Mouse (Mus musculus) ES-CJ7 (cell line): ENCODE data around the gene Tomm40l.

Source experiments
- DNase-seq: peaks from one replicate; pipeline ENCODE4 v3.0.0; 2011; ENCODE audit warnings: low read depth, low spot score

Tomm40l gene

DNA sequence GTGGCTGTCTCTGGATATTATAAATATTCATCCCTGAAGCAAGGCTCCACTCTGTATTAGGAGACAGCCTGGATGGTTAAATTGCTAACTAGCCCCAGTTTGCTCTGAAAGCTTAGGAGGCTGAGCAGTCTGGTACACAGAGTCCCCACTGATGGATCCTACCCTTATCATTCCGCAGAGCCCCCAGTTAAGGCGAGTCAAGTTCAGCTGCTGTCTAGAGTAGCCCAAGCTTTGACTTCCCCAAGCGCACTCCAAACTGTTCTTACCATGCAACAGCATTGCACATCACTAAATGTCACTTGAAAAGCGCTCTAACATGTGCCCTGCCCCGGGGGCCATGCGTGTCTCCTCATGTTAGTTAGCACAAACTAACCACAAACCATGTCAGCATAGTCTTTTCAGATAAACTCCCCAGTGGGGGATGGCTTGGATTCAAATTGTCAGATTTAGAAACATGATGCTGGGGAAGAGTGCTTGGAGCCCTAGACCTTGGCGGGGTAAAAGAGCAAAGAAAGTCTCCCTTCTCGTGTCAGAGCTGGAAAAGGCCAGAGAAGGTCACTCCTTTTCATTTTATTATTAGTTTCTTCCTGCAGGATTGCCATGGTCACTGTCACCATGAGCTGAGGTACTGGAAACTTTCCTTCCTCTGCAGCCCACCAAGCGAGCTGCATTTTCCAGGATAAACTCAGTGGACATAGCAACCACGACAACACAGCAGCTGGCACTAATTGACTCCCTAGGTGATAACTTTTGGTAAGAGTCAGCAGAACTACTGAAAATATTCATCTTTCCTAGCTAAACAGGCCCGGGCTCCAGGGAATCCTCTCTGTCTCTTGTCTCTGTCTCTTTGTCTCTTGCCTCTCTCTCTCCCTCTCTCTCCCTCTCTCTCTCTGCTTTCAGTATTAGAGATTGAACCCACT is 28.1 kb downstream of the Tomm40l start:
- no peak for DNase-seq

DNA sequence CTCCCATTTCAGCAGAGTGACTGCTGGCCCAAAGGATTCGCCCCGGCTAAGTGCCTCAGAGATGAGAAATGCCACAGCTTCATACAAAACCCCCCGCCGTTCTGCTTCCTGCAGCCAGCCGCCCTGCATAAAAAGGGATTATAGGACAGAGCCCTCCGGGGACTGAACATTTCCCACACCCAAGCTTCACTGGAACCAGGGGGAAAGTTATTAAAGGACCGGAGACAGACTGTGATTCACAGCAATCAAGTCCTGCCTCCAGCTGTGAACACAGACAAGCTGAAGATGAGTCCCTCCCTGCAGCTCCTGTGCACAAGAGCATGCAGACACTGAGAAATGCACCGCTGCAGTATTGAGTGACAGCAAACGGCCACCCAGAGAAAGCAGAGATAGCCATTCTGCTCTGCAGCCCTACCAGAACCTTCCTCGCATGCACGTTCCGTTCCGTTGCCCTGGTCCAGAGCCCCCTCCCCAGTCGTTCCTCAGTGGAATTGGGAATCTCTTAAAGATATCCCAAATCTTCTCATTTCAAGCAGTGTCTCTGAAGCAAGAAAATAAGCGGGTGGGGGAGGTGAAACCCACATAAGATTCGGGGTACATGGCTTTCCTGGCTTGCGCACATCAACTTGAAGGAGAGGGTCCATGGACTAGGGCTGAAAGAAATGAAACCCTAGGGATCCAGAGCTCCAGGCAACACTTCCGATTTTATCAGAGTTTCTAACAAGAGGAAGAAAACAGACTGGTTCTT is 29.0 kb downstream of the Tomm40l start:
- DNase-seq = no peak

DNA sequence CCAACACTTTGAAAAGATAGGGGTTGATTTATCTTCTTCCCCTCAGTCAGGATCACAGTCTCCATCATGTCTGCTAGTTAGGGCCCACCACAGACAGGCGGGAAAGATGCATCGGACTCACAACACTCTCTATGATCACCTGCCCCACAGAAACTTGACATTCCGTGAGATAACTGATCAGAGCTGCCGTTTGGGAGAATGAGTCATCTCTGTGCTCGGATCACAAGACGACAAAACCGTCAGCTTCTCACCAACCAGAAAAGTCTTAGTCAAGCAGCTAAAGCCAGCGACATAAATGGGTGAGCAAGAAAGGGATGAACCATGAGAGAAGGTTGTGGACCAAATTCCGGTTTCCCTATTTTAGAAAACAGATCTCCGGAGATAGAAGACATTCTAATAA is 30.0 kb downstream of the Tomm40l start:
- DNase-seq = no peak

DNA sequence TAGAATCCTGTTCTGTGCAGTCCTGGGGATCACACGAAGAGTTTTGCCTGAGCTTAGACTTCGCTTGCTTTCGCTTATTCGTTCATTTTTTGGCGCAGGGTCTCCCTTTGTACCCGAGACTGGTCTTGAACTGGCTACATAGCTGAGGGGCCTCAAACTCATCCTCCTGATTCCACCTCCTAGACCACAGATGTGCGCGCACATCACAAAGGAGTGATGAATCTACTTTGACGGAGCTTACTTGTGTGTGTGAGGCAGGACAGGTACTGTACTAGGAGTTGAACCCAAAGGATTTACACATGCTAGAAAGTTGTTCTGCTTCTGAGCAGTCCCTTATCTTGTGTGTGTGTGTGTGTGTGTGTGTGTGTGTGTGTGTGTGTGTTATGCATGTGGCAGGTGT is 31.5 kb downstream of the Tomm40l start:
- no peak for DNase-seq

- peak; percentile 45 for DNase-seq
These were observed 32.7 kb downstream of the Tomm40l start for GRCm38 (mm10) chr1:171189476-171190114.

- peak; percentile 36 for DNase-seq
These were observed 33.3 kb downstream of the Tomm40l start for GRCm38 (mm10) chr1:171189046-171189445.

GRCm38 (mm10) chr1:171187851-171188700 is 34.2 kb downstream of the Tomm40l start:
- DNase-seq = peak; percentile 47

- DNase-seq = no peak
These were observed 36.7 kb downstream of the Tomm40l start for GRCm38 (mm10) chr1:171185655-171186054.

DNA sequence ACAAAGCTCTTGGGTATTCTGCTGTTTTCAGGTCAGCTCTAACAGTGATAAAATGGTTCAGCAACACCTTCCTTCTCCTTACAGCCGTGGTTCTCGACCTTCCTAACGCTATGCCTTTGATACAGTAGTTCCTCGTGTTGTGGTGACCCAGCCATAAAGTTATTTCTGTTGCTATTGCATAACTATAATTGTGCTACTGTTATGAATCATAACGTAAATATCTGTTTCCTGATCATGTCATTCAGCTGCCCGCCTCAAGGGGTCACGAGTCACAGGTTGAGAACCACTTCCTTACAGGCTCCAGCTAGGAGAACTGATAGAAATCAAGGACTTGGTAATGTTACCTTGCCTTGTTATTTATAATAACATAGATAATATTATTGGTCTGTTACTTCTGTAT is 38.0 kb downstream of the Tomm40l start:
- no peak for DNase-seq

GRCm38 (mm10) chr1:171183620-171184019 is 38.7 kb downstream of the Tomm40l start:
- DNase-seq = no peak

- DNase-seq = no peak
These were observed 39.3 kb downstream of the Tomm40l start for GRCm38 (mm10) chr1:171183025-171183424.

DNA sequence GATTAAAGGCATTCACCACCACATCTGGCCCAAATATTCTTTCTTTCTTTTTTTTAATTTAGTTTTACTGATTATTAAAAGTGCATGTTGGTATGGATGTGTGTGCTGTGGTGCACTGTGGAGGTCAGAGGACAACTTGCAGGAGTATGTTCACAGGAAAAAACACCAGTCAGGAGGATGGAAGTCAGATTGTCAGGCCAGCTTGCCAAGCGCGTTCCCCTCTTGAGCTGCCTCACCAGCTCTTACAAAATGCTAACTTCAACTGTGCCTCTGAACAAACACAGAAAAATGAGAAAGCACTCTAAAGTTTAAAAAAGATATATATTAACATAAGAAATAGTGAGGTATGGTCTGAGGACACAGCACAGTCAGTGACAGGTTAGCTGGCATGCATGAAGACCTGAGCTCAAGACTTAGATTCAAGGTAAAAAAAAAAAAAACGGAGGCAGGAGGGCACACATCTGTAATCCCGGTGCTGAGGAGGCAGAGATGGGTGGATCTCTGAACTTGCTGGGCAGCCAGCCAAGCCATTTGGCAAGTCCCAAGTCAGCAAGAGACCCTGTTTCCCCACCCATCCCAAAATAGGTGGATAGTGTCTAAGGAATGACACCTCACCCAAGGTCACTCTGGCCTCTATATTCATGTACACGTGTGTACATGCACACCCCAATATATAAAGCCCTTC is 42.7 kb downstream of the Tomm40l start:
- no peak for DNase-seq

DNA sequence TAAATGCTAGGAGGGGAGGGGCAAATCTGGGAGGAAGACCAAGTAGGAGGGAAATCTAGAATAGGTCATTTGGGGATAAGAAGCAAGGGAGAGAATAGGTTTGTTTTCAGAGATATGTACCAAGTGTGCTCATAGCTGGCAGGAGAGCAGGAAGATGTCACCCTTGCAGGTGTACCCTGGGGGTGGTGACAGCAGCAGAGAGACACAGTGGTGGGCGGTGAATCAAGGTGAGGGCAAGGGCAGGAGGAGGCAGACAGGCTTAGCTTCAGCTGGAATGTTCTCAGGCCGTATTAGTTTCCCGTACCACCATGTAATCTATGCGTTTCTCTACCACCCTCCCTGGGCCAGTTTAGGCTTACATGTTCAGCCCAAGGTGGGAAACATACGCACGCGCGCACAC is 49.5 kb downstream of the Tomm40l start:
- no peak for DNase-seq

DNA sequence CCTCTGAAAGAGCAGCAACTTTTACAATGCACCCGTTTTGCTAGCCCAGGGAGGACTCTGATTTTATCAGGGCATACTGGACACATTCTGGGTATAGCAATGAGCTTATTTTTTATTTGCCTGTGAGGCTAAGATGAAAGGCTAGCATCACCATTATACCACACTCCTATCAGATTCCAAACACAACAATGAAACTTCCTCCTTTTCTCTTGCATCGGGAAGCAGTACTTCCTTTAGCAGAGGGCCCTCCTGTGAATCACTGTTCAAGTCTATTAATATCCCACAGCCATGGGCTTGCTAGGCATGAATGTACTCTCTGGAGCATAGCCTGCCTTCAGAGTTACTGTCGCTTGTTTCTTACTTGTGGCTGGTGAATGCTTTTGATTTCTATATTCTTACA is 51.2 kb downstream of the Tomm40l start:
- DNase-seq = no peak

DNA sequence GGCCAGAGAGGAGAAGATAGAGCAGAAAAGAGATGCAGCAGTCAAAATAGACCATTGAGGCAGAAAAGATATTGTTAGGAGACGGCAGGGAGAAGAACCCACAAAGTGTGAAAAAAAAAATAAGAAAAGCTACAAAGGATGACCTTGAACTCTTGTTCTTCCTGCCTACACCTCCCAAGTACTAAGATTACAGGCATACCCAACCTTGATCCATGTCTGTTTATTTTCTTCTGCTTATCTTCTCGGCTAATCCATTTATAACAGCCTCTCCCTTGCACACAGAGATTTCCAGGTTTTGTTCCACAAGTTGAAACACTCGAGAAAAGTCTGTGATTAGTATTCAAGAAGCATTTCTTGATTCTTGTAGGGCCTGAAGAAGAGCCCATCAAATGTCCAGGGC is 52.4 kb downstream of the Tomm40l start:
- no peak for DNase-seq

- no peak for DNase-seq
These were observed 53.4 kb downstream of the Tomm40l start for GRCm38 (mm10) chr1:171168906-171169305.
